Mouse (Mus musculus): ENCODE data around the gene Btnl10. TPM values are rescaled to one million over a fixed set of nuclear protein-coding genes. Genes with fewer than 3 reads are reported as not detected.

Btnl10 gene
- total and polyA plus RNA-seq, 3 experiments: under 0.01 to 17.5 TPM; not detected in 1

DNA sequence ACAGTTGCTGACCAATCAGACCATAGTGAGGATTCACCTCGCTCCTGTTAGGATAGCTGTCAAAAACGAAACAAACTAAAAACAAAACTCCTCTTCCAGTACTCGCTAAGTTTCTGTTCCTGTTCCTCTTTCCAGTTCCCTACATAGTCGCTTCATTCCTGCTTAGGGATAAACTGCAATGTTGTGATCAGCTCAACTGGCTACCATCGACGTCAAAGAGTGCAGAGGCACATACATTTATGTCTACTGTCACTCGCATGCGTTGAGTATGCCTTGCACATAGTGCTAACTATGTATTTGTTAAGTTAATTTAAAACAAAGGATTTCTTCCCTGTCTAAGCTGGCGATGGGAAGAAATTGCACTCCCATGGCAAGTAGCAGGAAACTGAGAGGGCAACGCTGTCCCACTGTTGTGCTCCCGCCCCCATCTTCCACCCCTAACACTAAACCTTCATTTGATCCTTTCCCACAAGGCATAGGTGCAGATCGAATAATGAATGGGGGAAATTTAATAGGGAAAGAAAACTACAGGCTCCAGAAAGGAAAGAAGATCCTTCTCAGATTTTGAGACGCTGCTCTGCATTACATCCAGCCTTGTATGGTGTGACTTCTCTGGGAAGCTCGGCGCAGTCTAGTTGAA lies 41.6 kb downstream of the Btnl10 start:
- no peak for ATAC-seq (ENCODE audit: extremely low read depth, insufficient number of reproducible peaks, low FRiP score, poor library complexity, severe bottlenecking)
- Histone ChIP-seq H3K9me3 (replicated peaks) (peaks cover 6% of the 10 kb centered on the region), H3K4me1 (ENCODE audit: insufficient read depth, low read depth, low read length) (peaks cover 36% of the 10 kb centered on the region), H3K27me3 (ENCODE audit: insufficient read depth, low read length) (no peaks in the 10 kb centered on the region; the same call in 1 of the 2 replicates), H3K4me3 (ENCODE audit: low read depth, low read length) (peak overlapping the region; percentile 75; the same call in 1 of the 2 replicates), H3K36me3 (replicated peaks) (peaks cover 33% of the 10 kb centered on the region)
- DNase-seq (ENCODE audit: low spot score): no peak
- TF ChIP-seq CTCF (IDR thresholded peaks at IDR 0.05; ENCODE audit: low read depth, low read length) (no peak), GATA1 (IDR thresholded peaks at IDR 0.05; ENCODE audit: borderline replicate concordance, low read length) (no peak)

DNA sequence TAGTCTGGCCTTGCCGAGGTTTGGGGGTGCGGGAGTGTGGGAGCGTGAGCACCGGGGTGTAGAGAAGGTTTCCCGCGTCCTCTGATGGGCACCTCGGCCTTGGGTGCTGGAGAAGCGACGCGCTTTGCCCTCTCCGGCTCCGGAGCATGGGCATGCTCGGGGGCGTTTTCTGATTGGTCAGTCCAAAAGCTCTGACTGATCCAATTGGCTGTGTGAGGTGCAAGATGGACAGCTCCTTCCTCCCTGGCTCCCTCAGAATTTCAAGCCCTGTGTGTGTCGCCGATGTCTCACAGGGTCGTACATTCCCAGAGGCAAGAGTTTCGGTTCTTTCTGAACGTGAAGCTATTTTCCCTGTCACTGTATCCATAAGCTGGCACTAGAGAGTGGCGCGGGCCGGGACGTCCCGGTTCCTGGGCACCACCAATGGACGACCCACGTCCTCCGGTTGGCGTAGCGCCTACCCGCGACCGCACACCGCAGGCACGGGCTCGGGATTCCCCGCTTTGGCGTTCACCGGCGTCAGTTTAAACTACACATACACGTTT lies 42.3 kb downstream of the Btnl10 start:
- Histone ChIP-seq H3K9me3 (replicated peaks) (peaks cover 6% of the 10 kb centered on the region), H3K4me1 (ENCODE audit: insufficient read depth, low read depth, low read length) (peaks cover 40% of the 10 kb centered on the region), H3K27me3 (ENCODE audit: insufficient read depth, low read length) (no peaks in the 10 kb centered on the region; the same call in 1 of the 2 replicates), H3K4me3 (ENCODE audit: low read depth, low read length) (peak overlapping the region; percentile 75), H3K36me3 (replicated peaks) (peaks cover 39% of the 10 kb centered on the region)
- no peak for TF ChIP-seq POLR2AphosphoS5 (IDR thresholded peaks at IDR 0.05; ENCODE audit: insufficient replicate concordance, low read depth, low read length)
- no peak for TF ChIP-seq GATA2 (IDR thresholded peaks at IDR 0.05; ENCODE audit: borderline replicate concordance, low read depth, low read length)
- no peak for TF ChIP-seq GATA1 (IDR thresholded peaks at IDR 0.05; ENCODE audit: borderline replicate concordance, low read length)
- no peak for TF ChIP-seq CTCF (IDR thresholded peaks at IDR 0.05; ENCODE audit: low read depth, low read length)
- no peak for TF ChIP-seq TAL1 (conservative IDR thresholded peaks at IDR 0.05; ENCODE audit: low read depth, low read length)
- DNase-seq (ENCODE audit: low spot score): peak; percentile 91
- ATAC-seq (ENCODE audit: extremely low read depth, insufficient number of reproducible peaks, low FRiP score, poor library complexity, severe bottlenecking): peak; percentile 82

DNA sequence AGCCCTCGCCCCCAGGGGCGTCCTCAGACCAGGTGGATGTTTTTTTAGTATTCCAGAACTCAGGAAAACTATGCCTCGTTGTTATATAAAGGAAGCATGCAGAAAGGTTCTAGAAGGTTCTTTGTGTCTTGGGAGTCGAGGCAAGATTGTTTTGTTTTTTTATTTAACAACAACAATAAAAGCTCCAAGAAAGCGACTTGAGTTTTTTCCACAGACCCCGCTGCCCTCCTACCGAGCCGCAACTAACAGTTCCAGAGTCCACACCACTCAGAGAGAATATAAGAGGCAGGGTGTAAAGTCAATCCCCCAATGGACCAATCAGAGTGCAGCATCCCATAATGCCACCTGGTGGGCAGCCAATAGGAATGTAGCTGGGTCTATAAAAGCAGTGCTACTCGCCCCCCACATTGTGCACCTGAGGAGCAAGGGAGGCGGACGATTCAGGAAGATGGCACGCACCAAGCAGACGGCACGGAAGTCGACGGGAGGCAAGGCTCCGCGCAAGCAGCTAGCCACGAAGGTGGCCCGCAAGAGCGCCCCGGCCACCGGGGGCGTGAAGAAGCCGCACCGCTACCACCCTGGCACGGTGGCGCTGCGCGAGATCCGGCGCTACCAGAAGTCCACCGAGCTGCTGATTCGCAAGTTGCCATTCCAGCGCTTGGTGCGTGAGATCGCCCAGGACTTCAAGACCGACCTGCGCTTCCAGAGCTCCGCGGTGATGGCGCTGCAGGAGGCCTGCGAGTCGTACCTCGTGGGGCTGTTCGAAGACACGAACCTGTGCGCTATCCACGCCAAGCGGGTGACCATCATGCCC lies 43.9 kb downstream of the Btnl10 start:
- ATAC-seq (ENCODE audit: extremely low read depth, insufficient number of reproducible peaks, low FRiP score, poor library complexity, severe bottlenecking) (no peak), DNase-seq (ENCODE audit: low spot score) (no peak)
- Histone ChIP-seq H3K4me1 (ENCODE audit: insufficient read depth, low read depth, low read length) (peaks cover 48% of the 10 kb centered on the region), H3K9me3 (replicated peaks) (peaks cover 6% of the 10 kb centered on the region), H3K36me3 (replicated peaks) (peaks cover 45% of the 10 kb centered on the region), H3K27me3 (ENCODE audit: insufficient read depth, low read length) (no peaks in the 10 kb centered on the region; the same call in 1 of the 2 replicates), H3K4me3 (ENCODE audit: low read depth, low read length) (no peak overlapping the region; the same call in 1 of the 2 replicates)
- TF ChIP-seq POLR2AphosphoS5 (IDR thresholded peaks at IDR 0.05; ENCODE audit: insufficient replicate concordance, low read depth, low read length) (no peak), CTCF (IDR thresholded peaks at IDR 0.05; ENCODE audit: low read depth, low read length) (no peak), GATA2 (IDR thresholded peaks at IDR 0.05; ENCODE audit: borderline replicate concordance, low read depth, low read length) (no peak), TAL1 (conservative IDR thresholded peaks at IDR 0.05; ENCODE audit: low read depth, low read length) (no peak), GATA1 (IDR thresholded peaks at IDR 0.05; ENCODE audit: borderline replicate concordance, low read length) (no peak)

- peaks cover 45% of the 10 kb centered on the region for H3K36me3 ChIP-seq (replicated peaks)
- ATAC-seq (ENCODE audit: extremely low read depth, insufficient number of reproducible peaks, low FRiP score, poor library complexity, severe bottlenecking): no peak
- no peak for TF ChIP-seq GATA2 (IDR thresholded peaks at IDR 0.05; ENCODE audit: borderline replicate concordance, low read depth, low read length)
- TF ChIP-seq TAL1 (conservative IDR thresholded peaks at IDR 0.05; ENCODE audit: low read depth, low read length): no peak
- no peak for TF ChIP-seq POLR2AphosphoS5 (IDR thresholded peaks at IDR 0.05; ENCODE audit: insufficient replicate concordance, low read depth, low read length)
- TF ChIP-seq GATA1 (IDR thresholded peaks at IDR 0.05; ENCODE audit: borderline replicate concordance, low read length): no peak
- no peak for TF ChIP-seq CTCF (IDR thresholded peaks at IDR 0.05; ENCODE audit: low read depth, low read length)
- DNase-seq (ENCODE audit: low spot score): no peak
- H3K27me3 ChIP-seq (ENCODE audit: insufficient read depth, low read length): no peaks in the 10 kb centered on the region; the same call in 1 of the 2 replicates
- peaks cover 37% of the 10 kb centered on the region for H3K4me1 ChIP-seq (ENCODE audit: insufficient read depth, low read depth, low read length)
- H3K4me3 ChIP-seq (ENCODE audit: low read depth, low read length): no peak overlapping the region
- H3K9me3 ChIP-seq (replicated peaks): peaks cover 6% of the 10 kb centered on the region
These were observed 45.8 kb downstream of the Btnl10 start for GRCm38 (mm10) chr11:58963543-58963942.

GRCm38 (mm10) chr11:58964216-58964615 lies 46.5 kb downstream of the Btnl10 start:
- DNase-seq (ENCODE audit: low spot score): no peak
- TF ChIP-seq GATA2 (IDR thresholded peaks at IDR 0.05; ENCODE audit: borderline replicate concordance, low read depth, low read length): no peak
- no peak for TF ChIP-seq GATA1 (IDR thresholded peaks at IDR 0.05; ENCODE audit: borderline replicate concordance, low read length)
- no peak for ATAC-seq (ENCODE audit: extremely low read depth, insufficient number of reproducible peaks, low FRiP score, poor library complexity, severe bottlenecking)
- H3K4me3 ChIP-seq (ENCODE audit: low read depth, low read length): no peak overlapping the region
- peaks cover 50% of the 10 kb centered on the region for H3K36me3 ChIP-seq (replicated peaks)
- H3K27me3 ChIP-seq (ENCODE audit: insufficient read depth, low read length): no peaks in the 10 kb centered on the region; the same call in 1 of the 2 replicates
- H3K9me3 ChIP-seq (replicated peaks): peaks cover 6% of the 10 kb centered on the region
- H3K4me1 ChIP-seq (ENCODE audit: insufficient read depth, low read depth, low read length): peaks cover 39% of the 10 kb centered on the region

DNA sequence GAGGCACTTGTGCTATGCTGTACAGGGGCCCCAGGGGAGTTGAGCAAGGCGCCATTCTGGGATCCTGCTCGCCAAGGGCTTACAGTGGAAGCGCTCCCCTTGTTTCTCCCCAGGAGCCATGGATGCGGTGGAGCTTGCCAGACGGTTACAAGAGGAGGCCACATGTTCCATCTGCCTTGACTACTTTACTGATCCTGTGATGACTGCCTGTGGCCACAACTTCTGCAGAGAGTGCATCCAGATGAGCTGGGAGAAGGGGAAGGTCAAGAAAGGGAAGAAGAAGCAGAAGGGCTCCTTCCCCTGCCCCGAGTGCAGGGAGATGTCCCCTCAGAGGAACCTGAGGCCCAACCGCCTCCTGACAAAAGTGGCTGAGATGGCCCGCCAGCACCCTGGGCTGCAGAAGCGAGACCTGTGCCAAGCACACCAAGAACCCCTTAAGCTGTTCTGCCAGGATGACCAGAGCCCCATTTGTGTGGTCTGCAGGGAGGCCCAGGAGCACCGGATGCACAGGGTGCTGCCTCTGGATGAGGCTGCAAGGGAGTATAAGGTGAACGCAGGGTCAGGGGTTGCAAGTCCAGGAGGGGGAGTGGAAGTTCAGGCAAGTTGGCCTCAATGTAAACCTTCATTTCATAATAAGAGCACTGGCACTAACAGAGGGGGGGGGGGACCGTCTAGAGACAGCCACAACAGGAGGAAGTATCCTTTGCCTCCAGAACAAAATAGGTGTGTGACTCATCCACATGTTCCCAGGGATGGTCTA lies 47.5 kb downstream of the Btnl10 start:
- Histone ChIP-seq H3K4me3 (ENCODE audit: low read depth, low read length) (peak overlapping the region; percentile 30; the same call in 1 of the 2 replicates), H3K27me3 (ENCODE audit: insufficient read depth, low read length) (no peaks in the 10 kb centered on the region; the same call in 1 of the 2 replicates), H3K36me3 (replicated peaks) (peaks cover 60% of the 10 kb centered on the region), H3K4me1 (ENCODE audit: insufficient read depth, low read depth, low read length) (peaks cover 45% of the 10 kb centered on the region), H3K9me3 (replicated peaks) (peaks cover 6% of the 10 kb centered on the region)
- ATAC-seq (ENCODE audit: extremely low read depth, insufficient number of reproducible peaks, low FRiP score, poor library complexity, severe bottlenecking) (no peak), DNase-seq (ENCODE audit: low spot score) (no peak)
- TF ChIP-seq GATA2 (IDR thresholded peaks at IDR 0.05; ENCODE audit: borderline replicate concordance, low read depth, low read length): no peak
- no peak for TF ChIP-seq GATA1 (IDR thresholded peaks at IDR 0.05; ENCODE audit: borderline replicate concordance, low read length)
- TF ChIP-seq TAL1 (conservative IDR thresholded peaks at IDR 0.05; ENCODE audit: low read depth, low read length): no peak
- TF ChIP-seq CTCF (IDR thresholded peaks at IDR 0.05; ENCODE audit: low read depth, low read length): no peak
- TF ChIP-seq POLR2AphosphoS5 (IDR thresholded peaks at IDR 0.05; ENCODE audit: insufficient replicate concordance, low read depth, low read length): no peak
